Mouse (Mus musculus): ENCODE measurements at regions not wholly inside any gene's neighbourhood (a gene's known extent, or its start where the extent isn't known, plus 50 kb on each side); places are given as distances from the start of the nearest gene placed in this dataset.

- DNase-seq (ENCODE audit: low read depth in 3 of 3, low spot score in 3 of 3) (no peak), ATAC-seq (ENCODE audit: insufficient read depth) (no peak)
- 62% methylated on average over 4 of the region's 4 CpGs for WGBS (ENCODE audit: insufficient replicate concordance)
- TF ChIP-seq EP300 (IDR thresholded peaks at IDR 0.05; ENCODE audit: low read depth), result no peak
- TF ChIP-seq CTCF (IDR thresholded peaks at IDR 0.05; ENCODE audit: low read depth), result no peak
- Histone ChIP-seq H3K4me2 (ENCODE audit: low read depth) (no peak overlapping the region), H3K4me3 (ENCODE audit: insufficient read depth in 1 of 2, low read depth in 2 of 2, low read length in 2 of 2) (no peak overlapping the region), H3K4me1 (replicated peaks; ENCODE audit: control insufficient read depth in 2 of 2, insufficient read depth in 2 of 2, low read length in 1 of 2) (no peaks in the 10 kb centered on the region), H3K36me3 (replicated peaks; ENCODE audit: control insufficient read depth, insufficient read depth, low read depth) (no peaks in the 10 kb centered on the region), H3K9ac (replicated peaks) (no peak overlapping the region), H3K9me3 (ENCODE audit: control insufficient read depth, low read length) (no peaks in the 10 kb centered on the region), H3K27ac (no peak overlapping the region), H3K27me3 (ENCODE audit: control insufficient read depth, insufficient read depth, low read length) (no peaks in the 10 kb centered on the region)
Measured at GRCm38 (mm10) chr1:72082366-72082765, 129.7 kb downstream of the Mreg start.

- H3K9me3 ChIP-seq (ENCODE audit: control insufficient read depth, low read length), result no peaks in the 10 kb centered on the region
- no peak overlapping the region for H3K4me2 ChIP-seq (ENCODE audit: low read depth)
- TF ChIP-seq EP300 (IDR thresholded peaks at IDR 0.05; ENCODE audit: low read depth) (no peak), CTCF (IDR thresholded peaks at IDR 0.05; ENCODE audit: low read depth) (no peak)
- H3K36me3 ChIP-seq (replicated peaks; ENCODE audit: control insufficient read depth, insufficient read depth, low read depth), result no peaks in the 10 kb centered on the region
- no peak overlapping the region for H3K9ac ChIP-seq (replicated peaks)
- H3K27ac ChIP-seq, result no peak overlapping the region
- H3K4me3 ChIP-seq (ENCODE audit: insufficient read depth in 1 of 2, low read depth in 2 of 2, low read length in 2 of 2), result no peak overlapping the region
- WGBS (ENCODE audit: insufficient replicate concordance), result 62% methylated on average over 5 of the region's 5 CpGs
- ATAC-seq (ENCODE audit: insufficient read depth) (no peak), DNase-seq (ENCODE audit: low read depth in 3 of 3, low spot score in 3 of 3) (no peak)
- no peaks in the 10 kb centered on the region for H3K27me3 ChIP-seq (ENCODE audit: control insufficient read depth, insufficient read depth, low read length)
- H3K4me1 ChIP-seq (replicated peaks; ENCODE audit: control insufficient read depth in 2 of 2, insufficient read depth in 2 of 2, low read length in 1 of 2), result no peaks in the 10 kb centered on the region
Measured at GRCm38 (mm10) chr1:72081811-72082210, 130.3 kb downstream of the Mreg start.

- Histone ChIP-seq H3K4me2 (ENCODE audit: low read depth) (no peak overlapping the region), H3K4me1 (replicated peaks; ENCODE audit: control insufficient read depth in 2 of 2, insufficient read depth in 2 of 2, low read length in 1 of 2) (no peaks in the 10 kb centered on the region), H3K9ac (replicated peaks) (no peak overlapping the region), H3K36me3 (replicated peaks; ENCODE audit: control insufficient read depth, insufficient read depth, low read depth) (no peaks in the 10 kb centered on the region), H3K27ac (no peak overlapping the region), H3K9me3 (ENCODE audit: control insufficient read depth, low read length) (no peaks in the 10 kb centered on the region), H3K27me3 (ENCODE audit: control insufficient read depth, insufficient read depth, low read length) (no peaks in the 10 kb centered on the region), H3K4me3 (ENCODE audit: insufficient read depth in 1 of 2, low read depth in 2 of 2, low read length in 2 of 2) (no peak overlapping the region)
- ATAC-seq (ENCODE audit: insufficient read depth) (no peak), DNase-seq (ENCODE audit: low read depth in 3 of 3, low spot score in 3 of 3) (no peak)
- TF ChIP-seq EP300 (IDR thresholded peaks at IDR 0.05; ENCODE audit: low read depth) (no peak), CTCF (IDR thresholded peaks at IDR 0.05; ENCODE audit: low read depth) (no peak)
- WGBS (ENCODE audit: insufficient replicate concordance), result 72% methylated on average over 7 of the region's 7 CpGs
Measured at GRCm38 (mm10) chr1:72078926-72079550, 133.1 kb downstream of the Mreg start.

GRCm38 (mm10) chr1:72076341-72076740 lies 135.8 kb downstream of the Mreg start:
- Histone ChIP-seq H3K27ac (no peak overlapping the region), H3K27me3 (ENCODE audit: control insufficient read depth, insufficient read depth, low read length) (no peaks in the 10 kb centered on the region), H3K4me1 (replicated peaks; ENCODE audit: control insufficient read depth in 2 of 2, insufficient read depth in 2 of 2, low read length in 1 of 2) (no peaks in the 10 kb centered on the region), H3K9me3 (ENCODE audit: control insufficient read depth, low read length) (no peaks in the 10 kb centered on the region), H3K36me3 (replicated peaks; ENCODE audit: control insufficient read depth, insufficient read depth, low read depth) (no peaks in the 10 kb centered on the region), H3K9ac (replicated peaks) (no peak overlapping the region), H3K4me2 (ENCODE audit: low read depth) (no peak overlapping the region), H3K4me3 (ENCODE audit: insufficient read depth in 1 of 2, low read depth in 2 of 2, low read length in 2 of 2) (no peak overlapping the region)
- WGBS (ENCODE audit: insufficient replicate concordance), result 33% methylated on average over 1 of the region's 1 CpGs
- TF ChIP-seq CTCF (IDR thresholded peaks at IDR 0.05; ENCODE audit: low read depth), result no peak
- no peak for TF ChIP-seq EP300 (IDR thresholded peaks at IDR 0.05; ENCODE audit: low read depth)
- DNase-seq (ENCODE audit: low read depth in 3 of 3, low spot score in 3 of 3) (no peak), ATAC-seq (ENCODE audit: insufficient read depth) (no peak)

GRCm38 (mm10) chr1:72075464-72075863 lies 136.6 kb downstream of the Mreg start:
- ATAC-seq (ENCODE audit: insufficient read depth), result no peak
- TF ChIP-seq CTCF (IDR thresholded peaks at IDR 0.05; ENCODE audit: low read depth) (no peak), EP300 (IDR thresholded peaks at IDR 0.05; ENCODE audit: low read depth) (no peak)

More at GRCm38 (mm10) chr1:72075464-72075863, 136.6 kb downstream of the Mreg start:
- Histone ChIP-seq H3K4me1 (replicated peaks; ENCODE audit: control insufficient read depth in 2 of 2, insufficient read depth in 2 of 2, low read length in 1 of 2) (no peaks in the 10 kb centered on the region), H3K36me3 (replicated peaks; ENCODE audit: control insufficient read depth, insufficient read depth, low read depth) (no peaks in the 10 kb centered on the region), H3K9me3 (ENCODE audit: control insufficient read depth, low read length) (no peaks in the 10 kb centered on the region), H3K27ac (no peak overlapping the region), H3K4me2 (ENCODE audit: low read depth) (no peak overlapping the region), H3K4me3 (ENCODE audit: insufficient read depth in 1 of 2, low read depth in 2 of 2, low read length in 2 of 2) (no peak overlapping the region), H3K27me3 (ENCODE audit: control insufficient read depth, insufficient read depth, low read length) (no peaks in the 10 kb centered on the region), H3K9ac (replicated peaks) (no peak overlapping the region)
- no peak for DNase-seq (ENCODE audit: low read depth in 3 of 3, low spot score in 3 of 3)
- 22% methylated on average over 2 of the region's 2 CpGs for WGBS (ENCODE audit: insufficient replicate concordance)
